Mouse (Mus musculus): ENCODE data around the gene Cdk6. TPM values are rescaled to one million over a fixed set of nuclear protein-coding genes. Genes with fewer than 3 reads are reported as not detected.

Gene Cdk6
- polyA plus RNA-seq, 1 experiment, result 42.2 TPM

GRCm38 (mm10) chr5:3354307-3354706 is 13.0 kb downstream of the Cdk6 start:
- DNase-seq, result no peak
- no peaks in the 10 kb centered on the region for H3K36me3 ChIP-seq (ENCODE audit: control insufficient read depth, insufficient read depth, low read length)
- WGBS, result 41% methylated on average over 5 of the region's 5 CpGs
- H3K27me3 ChIP-seq (ENCODE audit: control insufficient read depth, insufficient read depth, low read length), result no peaks in the 10 kb centered on the region
- no peak overlapping the region for H3K4me3 ChIP-seq (ENCODE audit: control insufficient read depth, insufficient read depth, low read length)
- TF ChIP-seq CTCF (IDR thresholded peaks at IDR 0.05; ENCODE audit: borderline replicate concordance, control insufficient read depth, extremely low read depth, insufficient read depth, low read length, poor library complexity) (no peak), POLR2A (IDR thresholded peaks at IDR 0.05; ENCODE audit: control insufficient read depth, extremely low read depth, insufficient read depth, low read length, poor library complexity) (no peak)
- no peak overlapping the region for H3K27ac ChIP-seq (ENCODE audit: control insufficient read depth, insufficient read depth, low read length)
- peaks cover 7% of the 10 kb centered on the region for H3K4me1 ChIP-seq (replicated peaks; ENCODE audit: control insufficient read depth, insufficient read depth, low read length)

GRCm38 (mm10) chr5:3355032-3355536 is 13.8 kb downstream of the Cdk6 start:
- 77% methylated on average over 12 of the region's 12 CpGs for WGBS
- no peak overlapping the region for H3K27ac ChIP-seq (ENCODE audit: control insufficient read depth, insufficient read depth, low read length)
- H3K4me3 ChIP-seq (ENCODE audit: control insufficient read depth, insufficient read depth, low read length), result no peak overlapping the region
- no peaks in the 10 kb centered on the region for H3K27me3 ChIP-seq (ENCODE audit: control insufficient read depth, insufficient read depth, low read length)
- DNase-seq, result no peak
- no peak for TF ChIP-seq POLR2A (IDR thresholded peaks at IDR 0.05; ENCODE audit: control insufficient read depth, extremely low read depth, insufficient read depth, low read length, poor library complexity)
- TF ChIP-seq CTCF (IDR thresholded peaks at IDR 0.05; ENCODE audit: borderline replicate concordance, control insufficient read depth, extremely low read depth, insufficient read depth, low read length, poor library complexity), result no peak
- H3K36me3 ChIP-seq (ENCODE audit: control insufficient read depth, insufficient read depth, low read length), result no peaks in the 10 kb centered on the region
- H3K4me1 ChIP-seq (replicated peaks; ENCODE audit: control insufficient read depth, insufficient read depth, low read length), result peaks cover 7% of the 10 kb centered on the region

GRCm38 (mm10) chr5:3355560-3356260 is 14.4 kb downstream of the Cdk6 start:
- Histone ChIP-seq H3K36me3 (ENCODE audit: control insufficient read depth, insufficient read depth, low read length) (no peaks in the 10 kb centered on the region), H3K27ac (ENCODE audit: control insufficient read depth, insufficient read depth, low read length) (no peak overlapping the region), H3K4me1 (replicated peaks; ENCODE audit: control insufficient read depth, insufficient read depth, low read length) (peaks cover 7% of the 10 kb centered on the region), H3K27me3 (ENCODE audit: control insufficient read depth, insufficient read depth, low read length) (no peaks in the 10 kb centered on the region), H3K4me3 (ENCODE audit: control insufficient read depth, insufficient read depth, low read length) (no peak overlapping the region)
- peak; percentile 24 for DNase-seq
- 44% methylated on average over 11 of the region's 11 CpGs for WGBS
- no peak for TF ChIP-seq POLR2A (IDR thresholded peaks at IDR 0.05; ENCODE audit: control insufficient read depth, extremely low read depth, insufficient read depth, low read length, poor library complexity)
- TF ChIP-seq CTCF (IDR thresholded peaks at IDR 0.05; ENCODE audit: borderline replicate concordance, control insufficient read depth, extremely low read depth, insufficient read depth, low read length, poor library complexity), result no peak

GRCm38 (mm10) chr5:3356261-3356778 is 15.0 kb downstream of the Cdk6 start:
- TF ChIP-seq POLR2A (IDR thresholded peaks at IDR 0.05; ENCODE audit: control insufficient read depth, extremely low read depth, insufficient read depth, low read length, poor library complexity) (no peak), CTCF (IDR thresholded peaks at IDR 0.05; ENCODE audit: borderline replicate concordance, control insufficient read depth, extremely low read depth, insufficient read depth, low read length, poor library complexity) (no peak)
- H3K36me3 ChIP-seq (ENCODE audit: control insufficient read depth, insufficient read depth, low read length), result no peaks in the 10 kb centered on the region
- DNase-seq, result no peak
- H3K27me3 ChIP-seq (ENCODE audit: control insufficient read depth, insufficient read depth, low read length), result no peaks in the 10 kb centered on the region
- no peak overlapping the region for H3K27ac ChIP-seq (ENCODE audit: control insufficient read depth, insufficient read depth, low read length)
- no peak overlapping the region for H3K4me3 ChIP-seq (ENCODE audit: control insufficient read depth, insufficient read depth, low read length)
- H3K4me1 ChIP-seq (replicated peaks; ENCODE audit: control insufficient read depth, insufficient read depth, low read length), result peaks cover 7% of the 10 kb centered on the region
- WGBS, result 12% methylated on average over 10 of the region's 10 CpGs

- H3K27ac ChIP-seq (ENCODE audit: control insufficient read depth, insufficient read depth, low read length), result no peak overlapping the region
- no peak overlapping the region for H3K4me3 ChIP-seq (ENCODE audit: control insufficient read depth, insufficient read depth, low read length)
- no peak for DNase-seq
- no peaks in the 10 kb centered on the region for H3K36me3 ChIP-seq (ENCODE audit: control insufficient read depth, insufficient read depth, low read length)
- H3K4me1 ChIP-seq (replicated peaks; ENCODE audit: control insufficient read depth, insufficient read depth, low read length), result peaks cover 7% of the 10 kb centered on the region
- H3K27me3 ChIP-seq (ENCODE audit: control insufficient read depth, insufficient read depth, low read length), result no peaks in the 10 kb centered on the region
- TF ChIP-seq POLR2A (IDR thresholded peaks at IDR 0.05; ENCODE audit: control insufficient read depth, extremely low read depth, insufficient read depth, low read length, poor library complexity), result no peak
- no peak for TF ChIP-seq CTCF (IDR thresholded peaks at IDR 0.05; ENCODE audit: borderline replicate concordance, control insufficient read depth, extremely low read depth, insufficient read depth, low read length, poor library complexity)
- WGBS, result 94% methylated on average over 6 of the region's 6 CpGs
Observed at GRCm38 (mm10) chr5:3357496-3357895, 16.2 kb downstream of the Cdk6 start.

- Histone ChIP-seq H3K4me1 (replicated peaks; ENCODE audit: control insufficient read depth, insufficient read depth, low read length) (peaks cover 12% of the 10 kb centered on the region), H3K27me3 (ENCODE audit: control insufficient read depth, insufficient read depth, low read length) (no peaks in the 10 kb centered on the region), H3K4me3 (ENCODE audit: control insufficient read depth, insufficient read depth, low read length) (no peak overlapping the region), H3K27ac (ENCODE audit: control insufficient read depth, insufficient read depth, low read length) (no peak overlapping the region), H3K36me3 (ENCODE audit: control insufficient read depth, insufficient read depth, low read length) (no peaks in the 10 kb centered on the region)
- 58% methylated on average over 5 of the region's 5 CpGs for WGBS
- TF ChIP-seq POLR2A (IDR thresholded peaks at IDR 0.05; ENCODE audit: control insufficient read depth, extremely low read depth, insufficient read depth, low read length, poor library complexity) (no peak), CTCF (IDR thresholded peaks at IDR 0.05; ENCODE audit: borderline replicate concordance, control insufficient read depth, extremely low read depth, insufficient read depth, low read length, poor library complexity) (no peak)
- no peak for DNase-seq
Observed at GRCm38 (mm10) chr5:3358687-3359520, 17.6 kb downstream of the Cdk6 start.

Measured in thymus, adult 2 months (tissue).